Mouse (Mus musculus) stomach, adult 2 months (tissue): ENCODE data around the gene Gm21903. TPM values are rescaled to one million over a fixed set of nuclear protein-coding genes. Genes with fewer than 3 reads are reported as not detected.

Experiments used
- polyA plus RNA-seq: library from polyadenylated mRNA; depleted of rRNA; stranded (reverse); fragments of >200 nt; gene quantifications from 2 replicates; pipeline ENCODE4 v1.2.3, GENCODE M21; 2012; rRNA removed

The Gm21903 gene
- not detected in 2 replicates for polyA plus RNA-seq

GRCm38 (mm10) chr17:39043241-39043640 lies at the start of gene Gm21903:
TSS of gene Gm21903 (minus strand) at chr17:39043341.

GRCm38 (mm10) chr17:39076937-39077336 lies 33.8 kb upstream of the Gm21903 start, which contains the start of gene Esp23:
TSS of gene Esp23 (minus strand) at chr17:39077037.

GRCm38 (mm10) chr17:39036395-39036794 lies 6.7 kb downstream of the Gm21903 start, which contains the start of gene Esp24:
TSS of gene Esp24 (plus strand) at chr17:39036695.

Other genes starting within 250 kb of the Gm21903 start
- not detected in 2 replicates for gene Esp24, start 6.6 kb downstream of the Gm21903 start, polyA plus RNA-seq
- not detected in 2 replicates for gene Esp23, start 33.7 kb upstream of the Gm21903 start, polyA plus RNA-seq
- gene Esp22, start 52.0 kb upstream of the Gm21903 start, polyA plus RNA-seq, result not detected in 2 replicates